Mouse (Mus musculus): ENCODE measurements around the gene Map6.

DNA sequence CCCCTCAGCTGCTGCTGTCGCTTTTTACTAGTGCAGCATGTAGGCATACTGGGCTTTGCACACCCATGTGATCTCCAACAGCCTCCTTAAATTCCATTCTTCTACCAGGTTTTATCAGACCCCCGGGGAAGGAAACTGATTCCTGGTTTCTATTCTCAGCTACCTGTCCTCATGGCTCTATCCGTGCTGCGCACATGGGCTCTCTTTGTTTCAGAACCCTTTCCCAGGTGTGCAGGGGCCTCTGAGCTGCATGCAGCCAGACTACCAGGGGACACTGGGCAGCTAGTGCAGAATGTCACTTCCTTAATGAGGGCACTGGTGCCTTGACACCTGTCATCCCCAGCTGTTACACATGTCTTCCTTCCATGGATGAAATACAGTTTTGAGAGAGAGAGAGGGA, 44.8 kb downstream of the Map6 start:
- TF ChIP-seq CTCF (IDR thresholded peaks at IDR 0.05; ENCODE audit: low read depth) (no peak), EP300 (optimal IDR thresholded peaks at IDR 0.05) (no peak)
